Mouse (Mus musculus) heart, embryonic 16.5 days (tissue): ENCODE results near the gene Cpn1. TPM values are rescaled to one million over a fixed set of nuclear protein-coding genes. Genes with fewer than 3 reads are reported as not detected.
"Not testable (repeated sequence)": the region's sequence is repeated elsewhere in the genome, so short reads cannot be mapped to it uniquely, and the experiment has no call there.

Experiments
- ATAC-seq: fragments of 200-750 bp; cut with Nextera tagmentation; replicated peaks from 2 replicates; pipeline ENCODE4 v1.8.0; 2017; ENCODE audit warnings: moderate number of reproducible peaks; ENCODE audit not compliant: insufficient read depth, low FRiP score; ENCODE audit errors: extremely low read depth
- H3K27ac ChIP-seq: fragments of 300-500 bp; sonication (generic); 2 replicates; pipeline ENCODE4 v1.5.1; 2014; ENCODE audit warnings: mild to moderate bottlenecking, low read length, control low read depth, moderate library complexity
- H3K27me3 ChIP-seq: fragments of 300-500 bp; sonication (generic); 2 replicates; pipeline ENCODE4 v1.6.1; 2014; ENCODE audit warnings: low read length, mixed read lengths; ENCODE audit not compliant: control insufficient read depth, insufficient read depth
- H3K36me3 ChIP-seq: fragments of 300-500 bp; sonication (generic); 2 replicates; pipeline ENCODE4 v1.6.1; 2014; ENCODE audit not compliant: control insufficient read depth, insufficient read depth
- H3K4me1 ChIP-seq: fragments of 300-500 bp; sonication (generic); 2 replicates; pipeline ENCODE4 v1.6.1; 2014; ENCODE audit warnings: low read length, mixed read lengths; ENCODE audit not compliant: control insufficient read depth, insufficient read depth
- H3K4me2 ChIP-seq: fragments of 300-500 bp; sonication (generic); 2 replicates; pipeline ENCODE4 v1.6.1; 2014; ENCODE audit warnings: low read depth, mild to moderate bottlenecking, control low read depth, low read length
- H3K4me3 ChIP-seq: fragments of 300-500 bp; sonication (generic); 2 replicates; pipeline ENCODE4 v1.5.1; 2014; ENCODE audit warnings: mild to moderate bottlenecking, control low read depth, low read length
- H3K9ac ChIP-seq: fragments of 300-500 bp; sonication (generic); 2 replicates; pipeline ENCODE4 v1.6.1; 2014; ENCODE audit warnings: low read length, control low read depth
- H3K9me3 ChIP-seq: fragments of 300-500 bp; sonication (generic); replicated peaks from 2 replicates; pipeline ENCODE4 v1.6.1; 2016; ENCODE audit warnings: low read length; ENCODE audit not compliant: control insufficient read depth
- WGBS: fragments of 180-500 bp; shearing (Covaris S2); extraction: QIAGEN DNeasy Blood & Tissue Kit; methylation state at CpG from one replicate; pipeline ENCODE4 v1.1.7; 2014; 5-methylcytosine and 5-hydroxymethylcytosine counted together
- polyA plus RNA-seq: library from polyadenylated mRNA; unstranded; fragments of >200 nt; fragmentation: Nextera tagmentation; extraction: Ambion mirVana; gene quantifications from 2 replicates; pipeline ENCODE4 v1.2.1, GENCODE M21; 2015

Gene Cpn1
- polyA plus RNA-seq, 1 experiment from 2014 or later: 0.45 TPM

DNA sequence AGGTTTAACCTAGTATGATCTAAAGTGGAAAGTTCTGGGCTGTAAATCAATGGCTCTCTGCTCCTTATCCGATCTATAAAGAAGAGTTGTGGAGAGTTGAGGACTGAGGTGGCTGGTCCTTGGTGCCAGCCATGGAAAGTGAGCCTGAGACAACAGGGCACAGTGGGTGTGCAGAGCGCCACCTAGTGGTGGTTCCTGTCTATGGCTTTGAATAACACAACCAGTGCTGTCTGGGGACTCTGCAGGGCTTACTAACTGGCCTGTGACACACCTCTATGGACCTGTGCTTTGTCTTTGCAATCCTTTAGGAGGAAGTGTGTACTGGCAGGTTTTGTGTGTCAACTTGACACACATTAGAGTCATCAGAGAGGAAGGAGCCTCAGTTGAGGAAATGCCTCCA, 27.2 kb downstream of the Cpn1 start:
- Histone ChIP-seq H3K27ac (no peak overlapping the region), H3K36me3 (no peaks in the 10 kb centered on the region), H3K4me2 (no peak overlapping the region), H3K9me3 (no peaks in the 10 kb centered on the region), H3K4me1 (no peaks in the 10 kb centered on the region), H3K9ac (no peak overlapping the region), H3K27me3 (no peaks in the 10 kb centered on the region), H3K4me3 (no peak overlapping the region)
- 20% methylated on average over 2 of the region's 2 CpGs for WGBS
- ATAC-seq: no peak

DNA sequence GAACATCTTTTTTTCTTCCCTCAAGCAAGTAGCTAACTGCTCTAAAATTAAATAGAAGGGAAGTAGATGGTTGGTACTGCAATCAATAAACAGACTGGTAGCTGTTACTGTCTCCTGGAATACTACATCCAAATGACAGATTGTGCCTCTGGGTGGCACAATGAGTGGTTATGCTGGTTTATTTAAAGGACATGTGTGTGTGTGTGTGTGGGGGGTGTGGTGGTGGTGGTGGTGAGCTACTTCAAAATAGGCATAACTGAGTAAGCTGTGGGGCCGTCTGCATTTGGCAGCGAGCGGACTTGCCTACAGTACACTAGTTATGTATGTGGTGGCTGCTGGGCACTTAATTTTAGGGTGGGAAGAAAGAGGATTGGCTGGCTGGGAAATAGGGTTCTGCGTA, 28.5 kb downstream of the Cpn1 start:
- no peaks in the 10 kb centered on the region for H3K9me3 ChIP-seq

DNA sequence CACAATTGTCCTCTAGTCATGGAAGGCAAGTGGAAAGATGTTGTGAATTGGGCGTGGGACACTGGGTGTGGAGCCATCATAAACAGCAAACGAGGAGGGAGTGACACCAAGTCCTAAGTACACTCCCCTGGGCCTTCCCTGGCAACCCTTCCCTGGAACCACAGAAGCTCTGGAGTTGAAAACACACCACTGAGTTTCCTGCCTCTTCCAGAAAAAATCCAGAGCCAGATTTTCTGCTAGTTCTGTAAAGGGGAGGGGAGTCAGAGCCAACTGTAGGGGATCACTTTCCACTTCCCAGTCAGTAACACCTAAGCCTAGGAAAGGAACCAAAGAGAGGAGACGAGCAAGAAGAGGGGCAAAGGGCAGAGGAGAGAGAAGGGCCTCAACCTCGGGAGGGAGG, 29.0 kb downstream of the Cpn1 start:
- no peaks in the 10 kb centered on the region for H3K4me1 ChIP-seq
- no peak overlapping the region for H3K4me2 ChIP-seq
- WGBS: 23% methylated on average over 4 of the region's 4 CpGs
- H3K9me3 ChIP-seq: no peaks in the 10 kb centered on the region
- H3K9ac ChIP-seq: no peak overlapping the region
- no peaks in the 10 kb centered on the region for H3K27me3 ChIP-seq
- no peak for ATAC-seq
- no peaks in the 10 kb centered on the region for H3K36me3 ChIP-seq
- H3K4me3 ChIP-seq: no peak overlapping the region
- no peak overlapping the region for H3K27ac ChIP-seq

More for the DNA sequence above, 28.5 kb downstream of the Cpn1 start:
- H3K36me3 ChIP-seq: no peaks in the 10 kb centered on the region
- 73% methylated on average over 4 of the region's 4 CpGs for WGBS
- H3K4me2 ChIP-seq: no peak overlapping the region
- no peaks in the 10 kb centered on the region for H3K27me3 ChIP-seq
- no peak overlapping the region for H3K9ac ChIP-seq
- no peak overlapping the region for H3K27ac ChIP-seq
- H3K4me3 ChIP-seq: no peak overlapping the region
- no peaks in the 10 kb centered on the region for H3K4me1 ChIP-seq
- ATAC-seq: no peak

DNA sequence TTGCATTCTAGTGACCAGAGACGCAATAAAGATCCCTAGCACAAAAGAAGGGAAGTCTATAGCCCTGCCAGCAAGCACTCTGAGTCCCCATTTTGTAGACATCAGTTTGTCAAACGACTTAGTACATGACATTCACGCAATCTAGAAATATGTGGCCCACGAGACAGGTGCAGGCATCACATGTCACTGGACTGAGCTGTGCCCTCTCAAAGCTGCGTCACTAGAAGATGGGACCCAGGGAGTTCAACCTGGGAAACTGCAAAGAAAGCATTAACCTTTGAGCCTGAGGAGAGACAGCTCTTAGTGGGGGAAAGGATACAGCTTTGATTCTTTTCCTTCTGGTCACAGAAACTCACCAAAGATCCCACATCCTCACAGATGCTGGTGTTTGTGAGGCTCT, 31.1 kb downstream of the Cpn1 start:
- no peak overlapping the region for H3K27ac ChIP-seq
- H3K4me3 ChIP-seq: no peak overlapping the region
- WGBS: 67% methylated on average over 5 of the region's 5 CpGs
- no peaks in the 10 kb centered on the region for H3K4me1 ChIP-seq
- H3K36me3 ChIP-seq: no peaks in the 10 kb centered on the region
- no peaks in the 10 kb centered on the region for H3K27me3 ChIP-seq
- H3K4me2 ChIP-seq: no peak overlapping the region
- H3K9ac ChIP-seq: no peak overlapping the region
- ATAC-seq: no peak
- H3K9me3 ChIP-seq: no peaks in the 10 kb centered on the region

DNA sequence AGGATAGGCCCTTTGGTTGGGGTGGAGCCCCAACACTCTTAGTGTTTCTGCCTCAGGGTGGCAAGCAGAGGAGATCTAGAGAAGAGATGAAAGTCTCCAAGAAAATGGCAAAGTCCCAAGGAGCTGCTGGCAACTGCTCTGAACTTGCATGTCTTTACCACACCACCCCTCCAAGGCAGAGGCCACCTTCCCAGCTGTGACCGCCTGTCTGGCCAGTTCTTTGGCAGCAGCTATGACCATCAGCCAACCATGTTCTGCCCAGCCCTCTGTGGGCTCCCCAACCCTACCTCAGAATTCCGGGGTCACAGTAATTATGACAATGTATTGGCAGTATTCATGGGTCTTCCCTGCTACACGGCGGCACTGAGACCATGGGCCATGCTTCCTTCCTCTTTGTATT, 31.5 kb downstream of the Cpn1 start:
- Histone ChIP-seq H3K27ac (no peak overlapping the region), H3K27me3 (no peaks in the 10 kb centered on the region), H3K9me3 (no peaks in the 10 kb centered on the region), H3K4me1 (no peaks in the 10 kb centered on the region), H3K4me3 (no peak overlapping the region), H3K36me3 (no peaks in the 10 kb centered on the region), H3K9ac (no peak overlapping the region), H3K4me2 (no peak overlapping the region)
- WGBS: 86% methylated on average over 4 of the region's 4 CpGs
- no peak for ATAC-seq

DNA sequence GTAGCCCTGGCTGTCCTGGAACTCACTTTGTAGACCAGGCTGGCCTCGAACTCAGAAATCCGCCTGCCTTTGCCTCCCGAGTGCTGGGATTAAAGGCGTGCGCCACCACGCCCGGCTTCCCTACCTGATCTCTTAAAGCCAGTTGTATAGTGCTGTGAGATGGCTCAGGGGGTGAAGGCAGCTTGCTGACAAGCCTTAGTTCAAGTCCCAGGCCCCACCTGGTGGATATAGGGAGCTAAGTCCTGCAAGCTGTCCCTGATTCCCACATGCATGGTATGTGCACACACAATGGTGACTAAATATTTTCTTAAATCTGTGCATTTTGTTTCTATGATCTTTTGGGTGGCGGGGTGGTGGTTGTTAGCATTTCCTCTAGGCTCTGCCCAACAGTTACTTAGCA, 33.4 kb downstream of the Cpn1 start:
- WGBS: 86% methylated on average over 7 of the region's 8 CpGs
- not testable (repeated sequence) for H3K4me2 ChIP-seq, H3K9ac ChIP-seq, H3K4me3 ChIP-seq, H3K4me1 ChIP-seq, ATAC-seq, H3K9me3 ChIP-seq, H3K36me3 ChIP-seq, H3K27ac ChIP-seq, H3K27me3 ChIP-seq

DNA sequence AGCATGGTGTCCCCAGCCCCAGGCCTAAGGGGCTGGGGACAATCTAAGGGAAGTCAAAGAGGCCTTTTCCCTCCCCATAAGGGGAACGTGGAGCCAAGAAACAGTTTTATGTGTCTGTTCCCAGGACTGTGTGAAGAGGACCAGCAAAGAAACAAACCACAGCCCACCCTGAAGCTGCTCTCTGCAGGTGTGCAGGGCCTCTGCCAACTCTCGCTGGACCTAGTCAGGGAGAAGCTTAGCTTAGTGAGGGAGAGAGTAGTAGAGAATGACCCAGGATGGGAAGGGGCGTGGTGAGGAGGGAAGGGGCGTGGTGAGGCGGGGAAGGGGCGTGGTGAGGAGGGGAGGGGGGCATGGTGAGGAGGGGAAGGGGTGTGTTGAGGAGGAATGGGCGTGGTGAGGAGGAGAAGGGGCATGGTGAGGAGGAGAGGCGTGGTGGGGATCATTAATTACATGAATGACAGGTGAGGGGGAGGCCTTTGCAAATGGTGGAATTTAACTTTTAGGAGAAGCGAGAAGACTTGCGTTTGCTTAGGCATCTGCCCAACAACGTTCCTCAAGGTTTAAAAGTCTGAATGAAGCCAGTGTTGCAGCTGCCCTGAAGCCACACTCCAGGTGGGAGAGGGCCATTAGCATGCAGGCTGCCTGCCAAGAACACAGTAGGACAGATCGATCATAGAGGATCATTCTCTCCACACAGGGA, 37.1 kb downstream of the Cpn1 start:
- 9% methylated on average over 12 of the region's 12 CpGs for whole genome bisulfite sequencing
- no peak for ATAC-seq

DNA sequence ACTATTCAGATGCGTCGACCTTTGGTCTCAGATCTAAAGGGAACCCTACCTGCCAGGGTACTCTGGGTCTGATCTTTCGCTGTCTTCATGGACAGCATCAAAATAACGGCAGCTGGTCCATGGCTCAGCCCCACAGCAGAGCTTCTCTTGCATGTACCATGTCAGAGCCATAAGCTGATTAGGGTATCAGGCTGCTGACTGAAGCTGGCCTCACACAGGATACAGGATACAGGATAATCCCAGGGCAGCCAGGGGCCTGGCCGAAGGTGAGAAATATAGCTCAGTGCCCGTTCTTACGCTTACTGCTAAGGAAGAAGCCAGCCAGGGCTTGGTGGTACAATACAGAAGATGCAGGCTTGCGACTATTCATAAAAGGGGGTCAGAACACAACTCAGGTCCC, 41.8 kb downstream of the Cpn1 start:
- no peaks in the 10 kb centered on the region for H3K9me3 ChIP-seq
- 78% methylated on average over 8 of the region's 8 CpGs for WGBS
- H3K9ac ChIP-seq: no peak overlapping the region
- no peaks in the 10 kb centered on the region for H3K36me3 ChIP-seq
- no peak overlapping the region for H3K4me3 ChIP-seq
- no peaks in the 10 kb centered on the region for H3K27me3 ChIP-seq
- H3K27ac ChIP-seq: no peak overlapping the region
- no peak overlapping the region for H3K4me2 ChIP-seq
- no peaks in the 10 kb centered on the region for H3K4me1 ChIP-seq
- no peak for ATAC-seq

More for the DNA sequence above, 37.1 kb downstream of the Cpn1 start:
- no peaks in the 10 kb centered on the region for H3K9me3 ChIP-seq
- H3K27me3 ChIP-seq: no peaks in the 10 kb centered on the region
- no peak overlapping the region for H3K9ac ChIP-seq
- no peaks in the 10 kb centered on the region for H3K36me3 ChIP-seq
- no peak overlapping the region for H3K4me3 ChIP-seq
- H3K27ac ChIP-seq: no peak overlapping the region
- H3K4me2 ChIP-seq: no peak overlapping the region
- no peaks in the 10 kb centered on the region for H3K4me1 ChIP-seq

DNA sequence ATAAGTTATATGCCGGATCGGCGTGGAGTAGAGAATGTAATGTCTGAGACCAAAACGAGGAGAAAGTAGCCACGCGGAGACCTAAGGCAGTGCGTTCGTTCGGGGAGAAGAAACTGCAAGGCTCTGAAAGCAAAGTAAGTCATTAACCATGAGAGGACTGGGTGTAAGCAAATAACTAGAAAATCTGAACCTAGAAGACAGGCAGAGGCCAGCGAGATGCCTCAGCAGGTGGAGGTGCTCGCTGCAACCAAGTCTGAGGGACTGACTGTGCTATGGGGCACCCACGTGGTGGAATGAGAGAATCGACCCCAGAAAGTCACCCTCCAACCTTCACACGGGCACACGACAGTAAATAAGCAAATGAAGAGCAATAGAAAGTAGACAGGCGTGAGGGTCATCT, 43.3 kb downstream of the Cpn1 start:
- Histone ChIP-seq H3K4me3 (no peak overlapping the region), H3K36me3 (no peaks in the 10 kb centered on the region), H3K27ac (no peak overlapping the region), H3K9me3 (no peaks in the 10 kb centered on the region), H3K4me2 (no peak overlapping the region), H3K27me3 (no peaks in the 10 kb centered on the region), H3K9ac (no peak overlapping the region), H3K4me1 (peaks cover 13% of the 10 kb centered on the region)
- ATAC-seq: no peak
- WGBS: 73% methylated on average over 16 of the region's 16 CpGs
